ENCODE assay signal across 8 mouse cellular contexts in genomic region chr14:61556289-61557147, GRCm38 (mm10). TPM values are rescaled to one million over a fixed set of nuclear protein-coding genes. Genes with fewer than 3 reads are reported as not detected.
DNase-seq lines count a peak whose midpoint lies in the region; ATAC-seq and TF ChIP-seq lines count a peak whose summit lies in the region.

TSS of gene Spryd7 (minus strand) at chr14:61556886.

- peak; percentile 96 for DNase-seq in WW6 (ENCODE audit: low read depth, low spot score)
- peak; percentile 93 to 95 for DNase-seq in cerebellum, postnatal 4 days (ENCODE audit: low spot score in 2 of 2)
- peak; percentile 99 for DNase-seq in gastrocnemius, adult 18-20 months (ENCODE audit: low spot score)
- DNase-seq in hindbrain, postnatal 0 days (ENCODE audit: low spot score), result peak; percentile 99
- peak; percentile 97 for DNase-seq in left cerebral cortex, adult 2 months (ENCODE audit: extremely low spot score in 1 of 2, low spot score in 2 of 2)
- peak; percentile 97 for DNase-seq in right cerebral cortex, adult 2 months (ENCODE audit: low spot score in 2 of 2)
- peak; percentile 98 for DNase-seq in urinary bladder, postnatal 14 days (ENCODE audit: low spot score)

- peak within 1 kb of the TSS; percentile 89 for H3K4me2 ChIP-seq in hindbrain, postnatal 0 days (ENCODE audit: low read depth, low read length)

- intact Hi-C loops in left cerebral cortex, adult 2 months (cut with DNase I), result loop anchor here (5.0 to 10.0 kb wide), 4 partner anchors 91 to 696 kb away; partner anchors contain the start of gene Ebpl

- H3K27me3 ChIP-seq in hindbrain, postnatal 0 days (ENCODE audit: insufficient read depth, low read length), result no peaks in the 10 kb centered on the region

- peak within 1 kb of the TSS; percentile 76 for H3K9ac ChIP-seq in hindbrain, postnatal 0 days (replicated peaks; ENCODE audit: low read length)

- no peaks in the 10 kb centered on the region for H3K36me3 ChIP-seq in hindbrain, postnatal 0 days (ENCODE audit: insufficient read depth, low read length)

- peak within 1 kb of the TSS; percentile 65 for H3K4me3 ChIP-seq in hindbrain, postnatal 0 days (ENCODE audit: low read length)
- peak within 1 kb of the TSS; percentile 81 for H3K4me3 ChIP-seq in left cerebral cortex, adult 2 months

- ATAC-seq in hindbrain, postnatal 0 days, result peak; percentile 98
- peak; percentile 94 for ATAC-seq in megakaryocyte, adult 5-6 weeks (ENCODE audit: poor library complexity, severe bottlenecking)

- 0 out of 2 replicates have a peak, but pooled peaks cover 3% of the 10 kb centered on the region for H3K9me3 ChIP-seq in hindbrain, postnatal 0 days (ENCODE audit: low read length)

- under 1% methylated on average over 61 of the region's 72 CpGs for WGBS in hindbrain, postnatal 0 days

- no peaks in the 10 kb centered on the region for H3K4me1 ChIP-seq in hindbrain, postnatal 0 days (ENCODE audit: insufficient read depth, low read length)

- peak; percentile 48 for TF ChIP-seq CTCF in hindbrain, postnatal 0 days (IDR thresholded peaks at IDR 0.05; ENCODE audit: low read depth)
- TF ChIP-seq CTCF in left cerebral cortex, adult 2 months (IDR thresholded peaks at IDR 0.05), result no peak; the same call in 1 of the 2 replicates

- peak within 1 kb of the TSS; percentile 94 for H3K27ac ChIP-seq in hindbrain, postnatal 0 days
- H3K27ac ChIP-seq in left cerebral cortex, adult 2 months, result peak within 1 kb of the TSS; percentile 93

RNA-seq across cellular contexts. Expression of gene Spryd7, which starts in this region (rescaled TPM):
- 10 to 100 TPM; 48.6 TPM for total RNA-seq in gastrocnemius, adult 18-20 months (2021)
- 21.9 and 27.1 TPM in 2 replicates for total RNA-seq in hindbrain, postnatal 0 days (2014; rRNA removed)
- polyA plus RNA-seq in hindbrain, postnatal 0 days (2015; fragmentation: Nextera tagmentation; extraction: Ambion mirVana), result 58.0 and 61.8 TPM in 2 replicates
- 10 to 100 TPM; 44.3 to 45.3 TPM for total RNA-seq in left cerebral cortex, adult 2 months (2021)
- 5.7 and 8.0 TPM in 2 replicates for total RNA-seq in megakaryocyte, adult 5-6 weeks (2015)
- total RNA-seq in megakaryocyte, adult 5-6 weeks (2017), result 3.1 and 4.9 TPM in 2 replicates

Comparison
In these comparisons a context has a peak if more than half of its experiments do, and no peak if none do; other contexts are left out.
1. Peak in every context shown above with its lines: DNase-seq, ATAC-seq, H3K4me3 ChIP-seq and H3K27ac ChIP-seq.